Mouse (Mus musculus): ENCODE measurements around the gene Tab1.

- TF ChIP-seq CTCF (IDR thresholded peaks at IDR 0.05; ENCODE audit: low read depth) (no peak), EP300 (IDR thresholded peaks at IDR 0.05; ENCODE audit: low read depth) (no peak)
Measured at GRCm38 (mm10) chr15:80102495-80102894, 30.4 kb upstream of the Tab1 start.

Data from liver, embryonic 14.5 days (tissue).